ENCODE assay signal across 21 mouse cellular contexts in genomic region chr9:57246482-57246881, GRCm38 (mm10). TPM values are rescaled to one million over a fixed set of nuclear protein-coding genes. Genes with fewer than 3 reads are reported as not detected.
DNase-seq lines count a peak whose midpoint lies in the region.
"Had no signal": no experiment of that assay in that cellular context is flagged by ENCODE, and none has a peak within 500 bp of the region (broad histone marks: within the 10 kb centered on the region; RNA-seq: fewer than 3 reads in every experiment).

No protein-coding gene starts in this region.

- intact Hi-C loops in heart, postnatal 10 days (cut with DNase I): no loop called here

- peak; percentile 88 for DNase-seq in heart, adult 11 months
- no peak for DNase-seq in heart, postnatal 10 days
- peak; percentile 1 for DNase-seq in lung, postnatal 10 days
- DNase-seq in lung, adult 18-20 months: no peak
- DNase-seq in testis, postnatal 10 days (ENCODE audit: low spot score): peak; percentile 38
- DNase-seq in testis, postnatal 14 days (ENCODE audit: low spot score): no peak
- DNase-seq: adrenal gland, adult 2 months; adrenal gland, adult 8-10 months; adrenal gland, postnatal 14 days; adrenal gland, postnatal 25 days; B cell, adult 2 months; cerebellum, adult 11 months; cerebellum, adult 11-12 months; cerebellum, adult 18-20 months had no signal

RNA-seq across cellular contexts. Expression of gene Trcg1, which starts 10.1 kb away (rescaled TPM):
- total RNA-seq in heart, postnatal 10 days (2021): not detected
- total RNA-seq: adrenal gland, adult 18-20 months; adrenal gland, adult 2 months; adrenal gland, adult 8-10 months; adrenal gland, postnatal 10 days; adrenal gland, postnatal 14 days; adrenal gland, postnatal 25 days; adrenal gland, postnatal 36 days; adrenal gland, postnatal 4 days; CH12.LX; ES-E14; MEL had no signal

RNA-seq across cellular contexts. Expression of gene 1700017B05Rik, which starts 15.9 kb away (rescaled TPM):
- 10 to 100 TPM; 21.2 to 21.5 TPM for total RNA-seq in heart, postnatal 10 days (2021)

Comparison
In these comparisons a context has a peak if more than half of its experiments do, and no peak if none do; other contexts are left out.
1. DNase-seq: peak in heart, adult 11 months (single experiment), lung, postnatal 10 days (single experiment) and testis, postnatal 10 days (single experiment); none in heart, postnatal 10 days (0 of 2), lung, adult 18-20 months (0 of 2) and testis, postnatal 14 days (single experiment).